Mouse (Mus musculus): ENCODE measurements around the gene Tchp. TPM values are rescaled to one million over a fixed set of nuclear protein-coding genes. Genes with fewer than 3 reads are reported as not detected.

Gene Tchp
- total and polyA plus RNA-seq, 2 experiments from 2014 or later: 11.2 to 14.4 TPM

DNA sequence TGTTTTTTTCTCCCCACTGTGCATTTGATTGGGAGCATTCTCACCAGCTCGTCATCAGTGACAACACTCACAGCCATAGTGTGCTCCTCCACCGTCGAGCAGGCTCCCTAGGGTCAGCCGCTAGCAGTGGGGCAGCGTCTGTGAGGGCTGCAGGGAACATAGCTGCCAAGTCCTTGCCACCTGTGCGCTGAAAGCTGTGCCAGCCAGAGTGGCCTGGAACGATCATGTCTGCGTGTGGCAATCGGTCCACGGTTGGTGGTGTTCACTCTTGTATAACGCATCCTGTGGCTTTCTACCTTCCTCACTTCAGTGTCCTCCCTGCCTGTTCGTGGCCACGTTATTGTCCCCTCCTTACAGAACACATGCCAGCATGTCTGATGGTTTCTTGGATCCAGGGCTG is 10.9 kb downstream of the Tchp start:
- no peak overlapping the region for H3K9ac ChIP-seq (replicated peaks; ENCODE audit: low read length, poor library complexity, severe bottlenecking)
- no peak for TF ChIP-seq CTCF (IDR thresholded peaks at IDR 0.05)
- H3K27ac ChIP-seq (ENCODE audit: low read depth, low read length): no peak overlapping the region
- peak; percentile 24 for DNase-seq (ENCODE audit: low spot score)
- H3K36me3 ChIP-seq (ENCODE audit: insufficient read depth, low read length): peaks cover 79% of the 10 kb centered on the region
- ATAC-seq (ENCODE audit: low FRiP score): no peak
- H3K9me3 ChIP-seq (ENCODE audit: low read length): no peaks in the 10 kb centered on the region
- H3K27me3 ChIP-seq (ENCODE audit: insufficient read depth, low read length): no peaks in the 10 kb centered on the region
- H3K4me3 ChIP-seq (ENCODE audit: low read depth, low read length): no peak overlapping the region
- H3K4me1 ChIP-seq (ENCODE audit: insufficient read depth, low read length): no peaks in the 10 kb centered on the region
- 86% methylated on average over 13 of the region's 13 CpGs for WGBS
- H3K4me2 ChIP-seq (ENCODE audit: low read depth, low read length, poor library complexity, severe bottlenecking): no peak overlapping the region

DNA sequence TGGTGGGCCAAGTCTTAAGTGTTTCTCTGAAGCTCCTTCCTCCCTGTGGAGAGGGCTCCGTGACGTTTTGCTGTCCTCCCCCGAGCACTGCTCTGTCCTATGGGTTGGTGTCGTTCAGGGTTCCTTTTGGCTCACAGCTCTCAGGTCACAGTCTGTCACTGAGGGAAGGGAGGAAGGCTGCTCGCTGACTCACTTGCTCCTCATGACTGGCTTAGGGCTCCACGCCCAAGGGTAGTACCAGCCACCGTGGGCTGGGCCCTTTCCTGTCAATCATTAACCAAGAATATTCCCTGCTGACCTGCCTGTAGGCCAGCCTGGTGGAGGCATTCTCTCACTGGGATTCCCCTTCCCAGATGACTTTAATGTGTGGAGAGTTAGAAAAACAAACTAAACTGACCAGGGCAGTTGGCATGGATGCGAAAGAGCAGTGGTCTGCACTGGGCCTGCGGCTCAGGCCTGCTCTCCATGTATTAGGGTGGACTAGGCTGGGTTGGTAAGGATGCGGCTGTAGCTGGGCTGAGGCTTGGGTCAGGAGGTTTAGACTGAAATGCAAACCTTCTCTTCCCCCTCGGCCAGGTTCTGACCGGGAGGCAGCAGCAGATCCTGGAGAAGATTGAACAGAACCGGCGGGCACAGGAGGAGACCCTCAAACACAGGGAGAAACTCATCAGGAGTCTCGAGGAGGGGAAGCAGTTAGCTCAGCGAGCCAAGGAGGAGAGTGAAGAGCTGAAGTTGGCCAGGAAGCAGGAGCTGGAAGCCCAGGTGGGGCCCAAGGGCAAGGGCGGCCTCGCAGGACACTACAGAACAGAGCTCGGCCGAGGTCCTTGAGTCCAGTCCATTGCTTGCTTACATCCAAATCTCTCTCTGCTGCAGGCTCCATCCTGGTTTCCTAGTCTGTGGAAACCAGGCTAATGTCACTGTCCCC is 11.7 kb downstream of the Tchp start:
- ATAC-seq (ENCODE audit: low FRiP score) (no peak), DNase-seq (ENCODE audit: low spot score) (no peak)
- 0 out of 2 replicates have a peak, but pooled peaks cover under 1% of the 10 kb centered on the region for H3K9me3 ChIP-seq (ENCODE audit: low read length)
- peaks cover 76% of the 10 kb centered on the region for H3K36me3 ChIP-seq (ENCODE audit: insufficient read depth, low read length)
- H3K4me2 ChIP-seq (ENCODE audit: low read depth, low read length, poor library complexity, severe bottlenecking): no peak overlapping the region
- no peaks in the 10 kb centered on the region for H3K4me1 ChIP-seq (ENCODE audit: insufficient read depth, low read length)
- no peaks in the 10 kb centered on the region for H3K27me3 ChIP-seq (ENCODE audit: insufficient read depth, low read length)
- H3K27ac ChIP-seq (ENCODE audit: low read depth, low read length): no peak overlapping the region
- 92% methylated on average over 20 of the region's 20 CpGs for WGBS
- H3K9ac ChIP-seq (replicated peaks; ENCODE audit: low read length, poor library complexity, severe bottlenecking): no peak overlapping the region
- H3K4me3 ChIP-seq (ENCODE audit: low read depth, low read length): no peak overlapping the region
- TF ChIP-seq CTCF (IDR thresholded peaks at IDR 0.05): no peak

DNA sequence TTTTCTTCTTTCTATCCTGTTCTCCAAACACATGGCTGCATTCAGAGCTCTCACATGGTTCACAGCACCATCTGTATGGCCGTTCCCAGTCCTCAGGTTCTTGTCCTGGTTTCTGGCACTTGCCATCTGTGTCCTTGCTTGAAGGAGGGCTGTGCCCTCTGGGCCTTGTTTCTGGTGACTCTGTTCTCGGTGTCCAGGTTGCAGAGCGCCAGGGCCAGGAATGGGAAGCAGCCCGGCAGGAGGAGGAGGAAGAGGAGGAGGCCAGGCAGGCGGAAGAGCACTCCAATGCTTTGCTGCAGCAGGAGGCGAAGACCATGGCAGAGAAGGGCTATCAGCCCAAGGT is 12.3 kb downstream of the Tchp start:
- Histone ChIP-seq H3K4me3 (ENCODE audit: low read depth, low read length) (no peak overlapping the region), H3K9ac (replicated peaks; ENCODE audit: low read length, poor library complexity, severe bottlenecking) (no peak overlapping the region), H3K27me3 (ENCODE audit: insufficient read depth, low read length) (no peaks in the 10 kb centered on the region), H3K4me1 (ENCODE audit: insufficient read depth, low read length) (no peaks in the 10 kb centered on the region), H3K36me3 (ENCODE audit: insufficient read depth, low read length) (peaks cover 70% of the 10 kb centered on the region), H3K4me2 (ENCODE audit: low read depth, low read length, poor library complexity, severe bottlenecking) (no peak overlapping the region), H3K9me3 (ENCODE audit: low read length) (0 out of 2 replicates have a peak, but pooled peaks cover 2% of the 10 kb centered on the region), H3K27ac (ENCODE audit: low read depth, low read length) (no peak overlapping the region)
- TF ChIP-seq CTCF (IDR thresholded peaks at IDR 0.05): no peak
- no peak for ATAC-seq (ENCODE audit: low FRiP score)
- 97% methylated on average over 6 of the region's 6 CpGs for WGBS
- DNase-seq (ENCODE audit: low spot score): no peak

DNA sequence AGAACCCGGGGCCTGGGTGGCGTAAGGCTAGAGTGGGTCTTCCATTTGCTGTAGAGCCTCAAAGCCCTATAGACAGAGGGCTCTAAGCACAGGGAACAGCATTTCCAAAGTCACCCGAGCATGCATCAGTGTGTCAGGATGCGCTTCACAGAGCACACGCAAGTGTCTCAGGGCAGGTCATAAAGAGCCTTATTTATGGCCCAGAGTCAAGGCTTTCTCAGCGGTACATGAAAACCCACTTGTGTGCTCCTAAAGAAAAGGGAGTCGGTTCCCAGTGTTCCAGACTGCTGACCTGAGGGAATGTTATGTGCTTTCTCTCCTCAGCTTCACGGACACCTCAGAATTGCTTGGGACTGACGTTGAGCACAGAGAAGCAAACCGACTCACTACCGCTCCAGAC is 13.2 kb downstream of the Tchp start:
- no peaks in the 10 kb centered on the region for H3K4me1 ChIP-seq (ENCODE audit: insufficient read depth, low read length)
- peaks cover 63% of the 10 kb centered on the region for H3K36me3 ChIP-seq (ENCODE audit: insufficient read depth, low read length)
- TF ChIP-seq CTCF (IDR thresholded peaks at IDR 0.05): no peak
- H3K27me3 ChIP-seq (ENCODE audit: insufficient read depth, low read length): no peaks in the 10 kb centered on the region
- WGBS: 90% methylated on average over 11 of the region's 11 CpGs
- H3K27ac ChIP-seq (ENCODE audit: low read depth, low read length): no peak overlapping the region
- no peak overlapping the region for H3K4me3 ChIP-seq (ENCODE audit: low read depth, low read length)
- DNase-seq (ENCODE audit: low spot score) (no peak), ATAC-seq (ENCODE audit: low FRiP score) (no peak)
- no peak overlapping the region for H3K9ac ChIP-seq (replicated peaks; ENCODE audit: low read length, poor library complexity, severe bottlenecking)
- no peak overlapping the region for H3K4me2 ChIP-seq (ENCODE audit: low read depth, low read length, poor library complexity, severe bottlenecking)
- 0 out of 2 replicates have a peak, but pooled peaks cover 2% of the 10 kb centered on the region for H3K9me3 ChIP-seq (ENCODE audit: low read length)

DNA sequence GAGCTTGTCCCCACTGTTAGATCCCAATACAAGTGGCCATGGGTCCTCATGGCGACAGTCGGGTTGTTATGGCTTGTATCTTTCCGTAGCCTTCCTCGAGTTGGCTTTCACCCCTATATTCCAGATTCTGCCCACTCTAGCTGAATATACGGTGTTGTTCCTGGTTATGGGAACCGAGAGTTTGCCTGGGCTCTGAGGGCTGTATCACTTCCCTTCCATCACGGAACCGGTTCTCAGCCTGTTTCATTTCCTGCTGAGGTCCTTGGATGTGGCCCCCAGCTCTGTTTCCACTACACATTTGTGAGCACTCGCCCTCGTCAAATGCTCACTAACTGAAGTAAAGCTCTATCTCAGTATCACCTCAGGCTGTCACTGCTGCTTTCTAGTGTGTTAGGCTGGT is 14.4 kb downstream of the Tchp start:
- DNase-seq (ENCODE audit: low spot score): no peak
- no peaks in the 10 kb centered on the region for H3K4me1 ChIP-seq (ENCODE audit: insufficient read depth, low read length)
- H3K27me3 ChIP-seq (ENCODE audit: insufficient read depth, low read length): no peaks in the 10 kb centered on the region
- 92% methylated on average over 10 of the region's 10 CpGs for WGBS
- 0 out of 2 replicates have a peak, but pooled peaks cover 2% of the 10 kb centered on the region for H3K9me3 ChIP-seq (ENCODE audit: low read length)
- no peak overlapping the region for H3K27ac ChIP-seq (ENCODE audit: low read depth, low read length)
- TF ChIP-seq CTCF (IDR thresholded peaks at IDR 0.05): no peak
- no peak for ATAC-seq (ENCODE audit: low FRiP score)
- no peak overlapping the region for H3K4me3 ChIP-seq (ENCODE audit: low read depth, low read length)
- H3K36me3 ChIP-seq (ENCODE audit: insufficient read depth, low read length): peaks cover 57% of the 10 kb centered on the region
- no peak overlapping the region for H3K9ac ChIP-seq (replicated peaks; ENCODE audit: low read length, poor library complexity, severe bottlenecking)
- no peak overlapping the region for H3K4me2 ChIP-seq (ENCODE audit: low read depth, low read length, poor library complexity, severe bottlenecking)

DNA sequence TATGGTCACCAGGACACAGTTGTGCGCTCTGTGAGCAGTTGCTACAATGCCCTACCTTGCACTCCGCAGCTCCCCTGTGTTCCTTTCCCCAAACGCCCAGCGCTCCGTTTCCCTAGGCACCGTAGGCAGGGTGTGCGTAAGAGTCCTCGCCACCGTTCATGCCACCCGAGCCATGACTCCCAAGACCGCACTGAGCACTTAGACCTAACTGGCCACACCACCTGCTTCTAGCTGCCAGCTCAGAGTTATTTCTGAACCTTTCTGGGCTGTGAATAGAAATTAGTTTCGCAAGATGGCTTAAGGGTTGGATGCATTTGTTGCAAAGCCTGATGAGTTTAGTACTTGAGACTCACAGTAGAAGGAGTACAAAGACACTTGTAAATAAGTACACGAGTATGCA is 15.3 kb downstream of the Tchp start:
- H3K4me3 ChIP-seq (ENCODE audit: low read depth, low read length): no peak overlapping the region
- no peaks in the 10 kb centered on the region for H3K27me3 ChIP-seq (ENCODE audit: insufficient read depth, low read length)
- no peak for DNase-seq (ENCODE audit: low spot score)
- no peak overlapping the region for H3K27ac ChIP-seq (ENCODE audit: low read depth, low read length)
- H3K9ac ChIP-seq (replicated peaks; ENCODE audit: low read length, poor library complexity, severe bottlenecking): no peak overlapping the region
- ATAC-seq (ENCODE audit: low FRiP score): no peak
- 0 out of 2 replicates have a peak, but pooled peaks cover 2% of the 10 kb centered on the region for H3K9me3 ChIP-seq (ENCODE audit: low read length)
- peaks cover 52% of the 10 kb centered on the region for H3K36me3 ChIP-seq (ENCODE audit: insufficient read depth, low read length)
- WGBS: 95% methylated on average over 13 of the region's 13 CpGs
- no peaks in the 10 kb centered on the region for H3K4me1 ChIP-seq (ENCODE audit: insufficient read depth, low read length)
- no peak for TF ChIP-seq CTCF (IDR thresholded peaks at IDR 0.05)
- no peak overlapping the region for H3K4me2 ChIP-seq (ENCODE audit: low read depth, low read length, poor library complexity, severe bottlenecking)
